8 mouse cellular contexts compared by ENCODE assay signal in the genomic region with DNA sequence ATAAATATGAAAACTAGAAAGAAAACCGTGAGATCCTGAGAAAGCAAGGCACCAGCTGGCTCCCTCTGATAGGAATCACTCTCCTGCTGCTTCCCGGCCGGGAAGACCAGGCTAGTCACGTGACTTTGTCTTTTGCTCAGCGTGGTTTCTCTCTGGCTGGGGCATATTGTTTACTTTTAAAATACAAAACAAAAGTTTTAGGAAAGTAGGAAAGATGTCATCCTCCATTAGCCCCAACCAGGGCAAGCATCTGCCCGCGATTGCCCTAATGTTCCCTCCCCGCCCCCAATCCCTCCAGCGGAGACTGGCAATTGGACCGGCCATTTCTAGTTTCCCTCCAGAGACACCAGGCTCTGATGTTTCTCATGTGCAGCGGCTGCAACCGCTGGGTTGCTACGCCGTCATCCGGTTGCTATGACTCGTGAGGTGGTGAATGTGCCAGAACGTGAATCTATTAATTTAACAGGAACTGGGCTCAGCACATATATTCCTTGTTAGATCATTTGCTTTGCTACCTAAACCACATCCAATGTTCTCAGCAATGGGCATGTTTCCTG. TPM values are rescaled to one million over a fixed set of nuclear protein-coding genes. Genes with fewer than 3 reads are reported as not detected.
A peak's percentile ranks its signal among the peaks of the same experiment; 100 is the strongest.
DNase-seq lines count a peak whose midpoint lies in the region; ATAC-seq lines count a peak whose summit lies in the region.

No protein-coding gene starts in this region.

- no peaks in the 10 kb centered on the region for H3K9me3 ChIP-seq in forebrain, embryonic 15.5 days
- H3K9me3 ChIP-seq in hindbrain, embryonic 10.5 days: no peaks in the 10 kb centered on the region

- peak; percentile 28 to 29 for DNase-seq in cerebellum, postnatal 14 days
- DNase-seq in cerebellum, adult 9-11 months: no peak
- peak; percentile 60 for DNase-seq in adrenal gland, postnatal 25 days
- peak; percentile 68 for DNase-seq in hindbrain, embryonic 10.5 days (ENCODE audit: low spot score)
- DNase-seq in left cerebral cortex, adult 8-10 months (ENCODE audit: low spot score in 2 of 2): peak; percentile 28 to 47
- DNase-seq in retina, postnatal 1 day: peak; percentile 72

- ATAC-seq in forebrain, embryonic 15.5 days (replicated peaks): no peak

- H3K9ac ChIP-seq in forebrain, embryonic 15.5 days (replicated peaks): 0 out of 2 replicates have a peak overlapping the region, but pooled peaks have one; percentile 1

- H3K79me2 ChIP-seq in macrophage (ENCODE audit: inconsistent target): no peaks in the 10 kb centered on the region

- no peak overlapping the region for H3K27ac ChIP-seq in forebrain, embryonic 15.5 days (replicated peaks)
- H3K27ac ChIP-seq in hindbrain, embryonic 10.5 days: peak overlapping the region; percentile 76
- 0 out of 2 replicates have a peak overlapping the region, but pooled peaks have one; percentile 13 for H3K27ac ChIP-seq in macrophage

- no peaks in the 10 kb centered on the region for H3K36me3 ChIP-seq in forebrain, embryonic 15.5 days
- H3K36me3 ChIP-seq in hindbrain, embryonic 10.5 days: no peaks in the 10 kb centered on the region
- H3K36me3 ChIP-seq in macrophage (ENCODE audit: inconsistent target): no peaks in the 10 kb centered on the region

- no peaks in the 10 kb centered on the region for H3K27me3 ChIP-seq in forebrain, embryonic 15.5 days
- peaks cover 14% of the 10 kb centered on the region for H3K27me3 ChIP-seq in hindbrain, embryonic 10.5 days (ENCODE audit: insufficient read depth, poor library complexity, severe bottlenecking)

- WGBS in forebrain, embryonic 15.5 days: 1% methylated on average over 17 of the region's 17 CpGs
- WGBS in hindbrain, embryonic 10.5 days: 2% methylated on average over 17 of the region's 17 CpGs
- WGBS in macrophage (ENCODE audit: missing documents): 12% methylated on average over 17 of the region's 17 CpGs

- H3K4me2 ChIP-seq in forebrain, embryonic 15.5 days (replicated peaks): peak overlapping the region; percentile 46

- peak overlapping the region; percentile 26 for H3K4me3 ChIP-seq in forebrain, embryonic 15.5 days
- peak overlapping the region; percentile 51 for H3K4me3 ChIP-seq in hindbrain, embryonic 10.5 days
- H3K4me3 ChIP-seq in macrophage (ENCODE audit: inconsistent target): peak overlapping the region; percentile 14

- H3K4me1 ChIP-seq in forebrain, embryonic 15.5 days: peaks cover 49% of the 10 kb centered on the region
- peaks cover 43% of the 10 kb centered on the region for H3K4me1 ChIP-seq in hindbrain, embryonic 10.5 days (replicated peaks)

RNA-seq across cellular contexts. Expression of a gene that starts 3.8 kb away (rescaled TPM):
- 22.3 and 32.8 TPM in 2 replicates for total RNA-seq in adrenal gland, postnatal 25 days (2021)
- polyA plus RNA-seq in forebrain, embryonic 15.5 days (2015; fragmentation: Nextera tagmentation; extraction: Ambion mirVana): 4.3 and 5.0 TPM in 2 replicates
- polyA plus RNA-seq in hindbrain, embryonic 10.5 days (2016; fragmentation: Nextera tagmentation; extraction: Ambion mirVana): 6.5 and 8.2 TPM in 2 replicates
- 10 to 100 TPM; 17.8 to 23.3 (median 20.3) TPM for total RNA-seq in left cerebral cortex, adult 8-10 months (2022)
- total RNA-seq in macrophage (2018; cell fraction: chromatin; rRNA removed): 100 to 1,000 TPM in 11 of 26 experiments, 10 to 100 TPM in 15; 35.5 to 286 (median 91.6) TPM
- 10 to 100 TPM; 12.1 to 56.7 (median 24.1) TPM for total RNA-seq in macrophage (2018; cell fraction: cytosol; rRNA removed)
- total RNA-seq in macrophage (2018; cell fraction: nucleus; rRNA removed): 100 to 1,000 TPM in 4 of 26 experiments, 10 to 100 TPM in 22; 27.9 to 188 (median 59.0) TPM
- polyA plus RNA-seq in macrophage (2018): 11.0 to 13.7 TPM (median 13.5 TPM) in 3 replicates
